ENCODE assay signal across 9 mouse cellular contexts in the genomic region with DNA sequence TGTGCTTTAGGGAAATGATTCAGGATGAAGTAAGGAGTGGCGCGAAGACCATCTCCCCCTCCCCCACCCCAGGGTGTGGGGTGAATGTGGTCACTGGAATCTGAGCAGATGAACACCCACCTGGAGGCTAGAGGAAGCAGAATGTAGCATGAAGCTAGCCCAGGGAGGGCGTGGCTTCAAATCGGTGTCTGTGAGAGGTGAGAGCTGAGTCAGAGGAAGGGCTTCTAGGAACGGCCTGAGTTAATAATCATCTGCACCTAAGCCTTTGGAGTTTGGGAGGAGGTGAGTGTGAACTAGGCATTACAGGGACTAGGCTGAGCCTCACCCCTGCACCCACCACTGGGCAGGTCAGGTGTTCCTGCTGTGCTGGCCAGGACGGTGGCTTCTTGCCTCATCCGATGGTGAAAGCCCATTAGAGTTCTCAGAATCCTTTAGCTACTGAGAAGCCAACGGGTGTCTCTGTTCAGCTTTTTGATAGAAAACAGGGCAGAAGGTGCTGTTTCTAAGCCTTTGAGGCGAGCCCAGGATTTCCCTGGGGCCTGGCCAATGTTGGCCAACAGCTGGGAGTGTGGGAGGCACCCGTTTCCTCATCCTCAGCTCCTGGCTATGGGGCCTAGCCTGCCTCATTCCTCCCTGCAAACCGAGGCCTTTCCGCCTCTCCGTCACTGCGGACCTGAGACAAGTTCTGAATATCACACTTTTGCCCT. TPM values are rescaled to one million over a fixed set of nuclear protein-coding genes. Genes with fewer than 3 reads are reported as not detected.
DNase-seq lines count a peak whose midpoint lies in the region; ATAC-seq lines count a peak whose summit lies in the region.
"Had no signal": no experiment of that assay in that cellular context is flagged by ENCODE, and none has a peak within 500 bp of the region (broad histone marks: within the 10 kb centered on the region; RNA-seq: fewer than 3 reads in every experiment).

No protein-coding gene starts in this region.

- H3K9me3 ChIP-seq in embryonic facial prominence, embryonic 11.5 days (replicated peaks; ENCODE audit: control insufficient read depth, low read length), result no peaks in the 10 kb centered on the region
- no peaks in the 10 kb centered on the region for H3K9me3 ChIP-seq in embryonic facial prominence, embryonic 10.5 days
- H3K9me3 ChIP-seq in kidney, embryonic 14.5 days (ENCODE audit: control insufficient read depth, low read length), result no peaks in the 10 kb centered on the region

- 82% methylated on average over 14 of the region's 14 CpGs for WGBS in embryonic facial prominence, embryonic 11.5 days
- 81% methylated on average over 14 of the region's 14 CpGs for WGBS in embryonic facial prominence, embryonic 10.5 days
- 80% methylated on average over 14 of the region's 14 CpGs for WGBS in kidney, embryonic 14.5 days

- H3K27me3 ChIP-seq in embryonic facial prominence, embryonic 11.5 days (ENCODE audit: control insufficient read depth, insufficient read depth, low read length), result no peaks in the 10 kb centered on the region
- H3K27me3 ChIP-seq in embryonic facial prominence, embryonic 10.5 days (replicated peaks; ENCODE audit: low read depth, poor library complexity, severe bottlenecking), result no peaks in the 10 kb centered on the region
- no peaks in the 10 kb centered on the region for H3K27me3 ChIP-seq in kidney, embryonic 14.5 days (ENCODE audit: control insufficient read depth, insufficient read depth, low read length)

- H3K4me3 ChIP-seq in embryonic facial prominence, embryonic 11.5 days (ENCODE audit: low read depth, low read length), result no peak overlapping the region
- no peak overlapping the region for H3K4me3 ChIP-seq in embryonic facial prominence, embryonic 10.5 days
- no peak overlapping the region for H3K4me3 ChIP-seq in kidney, embryonic 14.5 days (ENCODE audit: low read length)

- DNase-seq in embryonic facial prominence, embryonic 11.5 days (ENCODE audit: low spot score), result no peak
- DNase-seq in embryonic facial prominence, embryonic 10.5 days (ENCODE audit: low spot score), result no peak
- peak; percentile 50 to 63 for DNase-seq in heart, adult 18-20 months
- peak; percentile 53 for DNase-seq in lung, postnatal 4 days
- no peak for DNase-seq in layer of hippocampus, postnatal 14 days (ENCODE audit: low spot score in 2 of 2)
- no peak for DNase-seq in gastrocnemius, postnatal 36 days
- DNase-seq in cerebellum, adult 8-10 months, result no peak

- H3K9ac ChIP-seq in embryonic facial prominence, embryonic 11.5 days (replicated peaks; ENCODE audit: low read length), result no peak overlapping the region
- H3K9ac ChIP-seq in kidney, embryonic 14.5 days (ENCODE audit: low read depth, low read length), result no peak overlapping the region

- 0 out of 2 replicates have a peak, but pooled peaks have one; percentile 48 for ATAC-seq in embryonic facial prominence, embryonic 11.5 days (replicated peaks; ENCODE audit: insufficient number of reproducible peaks, low FRiP score, low TSS enrichment, low read depth)
- peak; percentile 58 for ATAC-seq in kidney, embryonic 14.5 days (ENCODE audit: low FRiP score, low TSS enrichment)

- H3K27ac ChIP-seq in embryonic facial prominence, embryonic 11.5 days (replicated peaks; ENCODE audit: low read depth, low read length), result no peak overlapping the region
- no peak overlapping the region; the same call in 1 of the 2 replicates for H3K27ac ChIP-seq in embryonic facial prominence, embryonic 10.5 days (replicated peaks)
- H3K27ac ChIP-seq in kidney, embryonic 14.5 days (ENCODE audit: low read depth, low read length), result no peak overlapping the region

- no peaks in the 10 kb centered on the region for H3K4me1 ChIP-seq in embryonic facial prominence, embryonic 11.5 days (ENCODE audit: control insufficient read depth, insufficient read depth, low read length)
- H3K4me1 ChIP-seq in embryonic facial prominence, embryonic 10.5 days, result no peaks in the 10 kb centered on the region
- no peaks in the 10 kb centered on the region for H3K4me1 ChIP-seq in kidney, embryonic 14.5 days (ENCODE audit: control insufficient read depth, insufficient read depth, low read length)

- no peaks in the 10 kb centered on the region for H3K36me3 ChIP-seq in embryonic facial prominence, embryonic 11.5 days (replicated peaks; ENCODE audit: control insufficient read depth, insufficient read depth, low read depth, low read length)
- H3K36me3 ChIP-seq in embryonic facial prominence, embryonic 10.5 days (replicated peaks), result no peaks in the 10 kb centered on the region
- no peaks in the 10 kb centered on the region for H3K36me3 ChIP-seq in kidney, embryonic 14.5 days (ENCODE audit: control insufficient read depth, insufficient read depth, low read length)

- intact Hi-C loops in gastrocnemius, postnatal 36 days (cut with DNase I), result no loop called here

- H3K4me2 ChIP-seq in embryonic facial prominence, embryonic 11.5 days (ENCODE audit: low read depth, low read length), result no peak overlapping the region
- H3K4me2 ChIP-seq in kidney, embryonic 14.5 days (replicated peaks; ENCODE audit: low read depth, low read length), result no peak overlapping the region

RNA-seq across cellular contexts. Expression of a gene that starts 11.8 kb away (rescaled TPM):
- not detected in 2 replicates for polyA plus RNA-seq in embryonic facial prominence, embryonic 11.5 days (2014; fragmentation: Nextera tagmentation; extraction: Ambion mirVana)
- not detected in 2 replicates for polyA plus RNA-seq in embryonic facial prominence, embryonic 10.5 days (2016; fragmentation: Nextera tagmentation; extraction: Ambion mirVana)
- total RNA-seq in heart, adult 18-20 months (2021), result not detected
- not detected in 2 replicates for polyA plus RNA-seq in kidney, embryonic 14.5 days (2014; fragmentation: Nextera tagmentation; extraction: Ambion mirVana)
- total RNA-seq in layer of hippocampus, postnatal 14 days (2021), result not detected
- total RNA-seq in gastrocnemius, postnatal 36 days (2021), result not detected
- polyA plus RNA-seq: C2C12 had no signal

RNA-seq across cellular contexts. Expression of a gene that starts 28.2 kb away (rescaled TPM):
- not detected in 2 replicates for polyA plus RNA-seq in embryonic facial prominence, embryonic 11.5 days (2014; fragmentation: Nextera tagmentation; extraction: Ambion mirVana)
- polyA plus RNA-seq in embryonic facial prominence, embryonic 10.5 days (2016; fragmentation: Nextera tagmentation; extraction: Ambion mirVana), result not detected in 2 replicates
- total RNA-seq in heart, adult 18-20 months (2021), result not detected
- polyA plus RNA-seq in kidney, embryonic 14.5 days (2014; fragmentation: Nextera tagmentation; extraction: Ambion mirVana), result not detected in 2 replicates
- total RNA-seq in layer of hippocampus, postnatal 14 days (2021), result not detected
- not detected for total RNA-seq in gastrocnemius, postnatal 36 days (2021)
- polyA plus RNA-seq: C2C12 had no signal

RNA-seq across cellular contexts. Expression of a gene that starts 52.2 kb away (rescaled TPM):
- polyA plus RNA-seq in embryonic facial prominence, embryonic 11.5 days (2014; fragmentation: Nextera tagmentation; extraction: Ambion mirVana), result 108 and 124 TPM in 2 replicates
- 100.0 and 117 TPM in 2 replicates for polyA plus RNA-seq in embryonic facial prominence, embryonic 10.5 days (2016; fragmentation: Nextera tagmentation; extraction: Ambion mirVana)
- 10 to 100 TPM; 17.5 to 26.0 TPM for total RNA-seq in heart, adult 18-20 months (2021)
- polyA plus RNA-seq in kidney, embryonic 14.5 days (2014; fragmentation: Nextera tagmentation; extraction: Ambion mirVana), result 28.5 and 43.9 TPM in 2 replicates
- total RNA-seq in layer of hippocampus, postnatal 14 days (2021), result 10 to 100 TPM; 24.1 to 28.6 TPM
- 10 to 100 TPM; 33.7 to 42.7 TPM for total RNA-seq in gastrocnemius, postnatal 36 days (2021)

RNA-seq across cellular contexts. Expression of a gene that starts 52.3 kb away (rescaled TPM):
- polyA plus RNA-seq in embryonic facial prominence, embryonic 11.5 days (2014; fragmentation: Nextera tagmentation; extraction: Ambion mirVana), result 0.07 TPM in 1 of 2 replicates, not detected in the other
- polyA plus RNA-seq in embryonic facial prominence, embryonic 10.5 days (2016; fragmentation: Nextera tagmentation; extraction: Ambion mirVana), result not detected in 2 replicates
- total RNA-seq in heart, adult 18-20 months (2021), result not detected
- polyA plus RNA-seq in kidney, embryonic 14.5 days (2014; fragmentation: Nextera tagmentation; extraction: Ambion mirVana), result not detected in 2 replicates
- total RNA-seq in layer of hippocampus, postnatal 14 days (2021), result not detected
- not detected for total RNA-seq in gastrocnemius, postnatal 36 days (2021)
- polyA plus RNA-seq: C2C12 had no signal

Comparison
In these comparisons a context has a peak if more than half of its experiments do, and no peak if none do; other contexts are left out.
1. DNase-seq: peak in heart, adult 18-20 months (2 of 2) and lung, postnatal 4 days (2 of 2); none in embryonic facial prominence, embryonic 11.5 days (single experiment), embryonic facial prominence, embryonic 10.5 days (single experiment), layer of hippocampus, postnatal 14 days (0 of 2), gastrocnemius, postnatal 36 days (0 of 2) and cerebellum, adult 8-10 months (single experiment).